Mouse (Mus musculus) liver, postnatal 0 days (tissue): ENCODE data around the gene Ddb2. TPM values are rescaled to one million over a fixed set of nuclear protein-coding genes. Genes with fewer than 3 reads are reported as not detected.

ENCODE experiments used
- ATAC-seq: fragments of 200-750 bp; cut with Nextera tagmentation; 2 replicates; pipeline ENCODE4 v1.8.0; 2017; ENCODE audit warnings: mild to moderate bottlenecking, moderate library complexity
- DNase-seq: peaks from one replicate; pipeline ENCODE4 v3.0.0-alpha.2; 2016
- H3K27ac ChIP-seq: fragments of 300-500 bp; sonication (generic); 2 replicates; pipeline ENCODE4 v1.5.1; 2014; ENCODE audit warnings: antibody characterized with exemption, moderate library complexity, mild to moderate bottlenecking, low read depth
- H3K27me3 ChIP-seq: fragments of 300-500 bp; sonication (generic); 2 replicates; pipeline ENCODE4 v1.6.1; 2014; ENCODE audit warnings: low read length, control low read depth, mixed read lengths; ENCODE audit not compliant: insufficient read depth
- H3K36me3 ChIP-seq: fragments of 300-500 bp; sonication (generic); replicated peaks from 2 replicates; pipeline ENCODE4 v1.6.1; 2014; ENCODE audit warnings: mild to moderate bottlenecking, control low read depth, low read length, moderate library complexity, mixed read lengths; ENCODE audit not compliant: insufficient read depth
- H3K4me1 ChIP-seq: fragments of 300-500 bp; sonication (generic); 2 replicates; pipeline ENCODE4 v1.6.1; 2014; ENCODE audit warnings: antibody characterized with exemption, mild to moderate bottlenecking, control low read depth; ENCODE audit not compliant: insufficient read depth
- H3K4me2 ChIP-seq: fragments of 300-500 bp; sonication (generic); 2 replicates; pipeline ENCODE4 v1.6.1; 2014; ENCODE audit warnings: low read depth, mild to moderate bottlenecking, low read length, moderate library complexity, mixed read lengths
- H3K4me3 ChIP-seq: fragments of 300-500 bp; sonication (generic); 2 replicates; pipeline ENCODE4 v1.5.1; 2014; ENCODE audit warnings: low read depth, low read length
- H3K9ac ChIP-seq: fragments of 300-500 bp; sonication (generic); replicated peaks from 2 replicates; pipeline ENCODE4 v1.6.1; 2014; ENCODE audit warnings: mild to moderate bottlenecking, moderate library complexity
- H3K9me3 ChIP-seq: fragments of 300-500 bp; sonication (generic); 2 replicates; pipeline ENCODE4 v1.6.1; 2016; ENCODE audit warnings: mild to moderate bottlenecking, control low read depth, low read length, mixed read lengths
- CTCF ChIP-seq: sonication (generic); IDR thresholded peaks from 2 replicates; pipeline ENCODE4 v1.5.1; 2016; ENCODE audit warnings: antibody characterized with exemption, low read depth
- EP300 ChIP-seq: IDR thresholded peaks from 2 replicates; pipeline ENCODE4 v1.6.1; 2016; ENCODE audit warnings: antibody characterized with exemption, low read depth, mild to moderate bottlenecking
- WGBS: fragments of 180-500 bp; shearing (Covaris S2); extraction: QIAGEN DNeasy Blood & Tissue Kit; methylation state at CpG from one replicate; pipeline ENCODE4 v1.1.7; 2014; ENCODE audit not compliant: insufficient replicate concordance; 5-methylcytosine and 5-hydroxymethylcytosine counted together
- polyA plus RNA-seq: library from polyadenylated mRNA; unstranded; fragments of >200 nt; fragmentation: Nextera tagmentation; extraction: Ambion mirVana; gene quantifications from 2 replicates; pipeline ENCODE4 v1.2.1, GENCODE M21; 2015

Ddb2 gene
- polyA plus RNA-seq, 1 experiment from 2014 or later, result 4.0 TPM

DNA sequence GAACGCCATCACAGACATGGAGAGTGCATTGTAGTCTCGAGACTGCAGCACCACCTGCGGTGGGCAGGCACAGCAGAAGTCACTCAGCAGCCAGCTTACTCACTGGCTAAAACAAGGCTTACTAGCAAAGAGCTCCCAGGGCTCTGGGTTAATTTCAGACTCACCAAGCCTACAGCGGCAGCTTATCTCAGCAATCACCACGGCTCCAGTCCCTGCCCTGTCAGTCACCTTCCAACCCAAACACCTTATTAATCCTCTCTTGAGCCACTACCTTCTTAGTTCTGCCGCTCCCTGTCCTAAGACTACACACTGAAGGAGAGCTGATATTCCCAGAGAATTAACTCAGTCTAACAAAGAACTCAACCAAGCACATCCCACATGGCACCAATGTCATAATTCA lies 60.5 kb downstream of the Ddb2 start:
- H3K27me3 ChIP-seq, result no peaks in the 10 kb centered on the region
- no peak overlapping the region for H3K27ac ChIP-seq
- no peak overlapping the region for H3K4me3 ChIP-seq
- no peaks in the 10 kb centered on the region for H3K4me1 ChIP-seq
- no peak overlapping the region for H3K9ac ChIP-seq
- ATAC-seq (no peak), DNase-seq (no peak)
- H3K9me3 ChIP-seq, result no peaks in the 10 kb centered on the region
- WGBS, result 75% methylated on average over 6 of the region's 6 CpGs
- peaks cover 28% of the 10 kb centered on the region for H3K36me3 ChIP-seq
- no peak overlapping the region for H3K4me2 ChIP-seq
- TF ChIP-seq CTCF, result no peak
- TF ChIP-seq EP300, result no peak

DNA sequence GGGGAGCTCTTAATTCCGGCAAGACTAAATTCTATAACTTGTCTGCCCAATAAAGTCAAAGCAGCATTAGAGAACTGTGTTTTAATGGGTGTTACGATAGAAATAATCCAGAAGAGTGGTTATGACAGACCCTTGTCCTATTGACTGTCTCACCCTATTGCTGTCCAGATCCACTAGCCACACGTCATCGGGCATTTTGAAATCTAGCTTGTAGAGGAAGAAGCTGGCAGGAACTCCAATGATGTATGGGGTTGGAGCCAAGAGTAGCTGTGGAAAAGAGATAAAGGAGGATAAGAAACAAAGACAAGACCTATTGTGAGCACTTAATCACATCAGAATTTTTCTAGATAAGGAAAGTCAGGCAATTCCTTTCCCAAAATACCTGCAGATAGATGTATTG lies 61.3 kb downstream of the Ddb2 start:
- peaks cover 30% of the 10 kb centered on the region for H3K36me3 ChIP-seq
- H3K4me2 ChIP-seq, result no peak overlapping the region
- DNase-seq, result no peak
- H3K4me1 ChIP-seq, result no peaks in the 10 kb centered on the region
- no peak overlapping the region for H3K27ac ChIP-seq
- no peaks in the 10 kb centered on the region for H3K9me3 ChIP-seq
- no peaks in the 10 kb centered on the region for H3K27me3 ChIP-seq
- no peak overlapping the region for H3K9ac ChIP-seq
- no peak overlapping the region for H3K4me3 ChIP-seq
- no peak for TF ChIP-seq EP300
- TF ChIP-seq CTCF, result no peak
- WGBS, result 74% methylated on average over 4 of the region's 4 CpGs
- ATAC-seq, result no peak

DNA sequence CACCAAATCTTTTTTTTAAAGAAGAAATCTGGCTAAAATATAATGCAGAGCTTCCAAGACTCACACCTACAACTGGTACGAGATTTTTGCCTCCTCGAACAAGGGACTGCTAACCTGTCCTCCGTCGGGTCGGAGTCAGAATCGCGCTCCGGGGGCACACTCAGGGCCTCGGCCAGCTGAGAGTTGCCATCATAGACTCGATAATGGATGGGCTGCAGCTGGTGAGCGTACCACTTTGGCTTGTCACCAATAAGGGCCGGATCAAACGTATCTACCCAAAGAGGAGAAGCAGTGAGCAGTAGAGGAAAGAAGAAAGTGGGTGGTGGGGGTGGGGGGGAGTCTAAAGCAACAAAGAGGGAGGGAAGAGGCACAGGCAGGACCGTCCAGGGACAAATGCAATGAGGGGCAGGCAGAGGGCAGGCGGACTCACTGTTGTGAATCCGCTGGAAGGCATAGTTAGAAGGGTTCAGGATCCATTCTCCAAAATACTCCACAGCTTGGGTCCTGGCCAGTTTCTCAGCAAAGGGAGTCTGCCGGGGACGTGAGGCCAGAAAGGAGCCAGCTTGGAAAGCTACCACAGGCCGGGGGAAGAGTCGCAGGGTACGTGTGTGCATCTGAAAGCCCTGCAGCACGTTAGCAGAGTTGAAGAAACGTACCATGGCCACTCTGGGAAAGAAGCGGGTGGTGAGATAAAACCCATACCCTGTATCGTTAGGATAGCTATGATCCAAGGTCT lies 67.0 kb downstream of the Ddb2 start:
- WGBS, result 88% methylated on average over 25 of the region's 25 CpGs
- H3K27ac ChIP-seq, result no peak overlapping the region
- no peak for ATAC-seq
- no peak overlapping the region for H3K4me2 ChIP-seq
- H3K4me3 ChIP-seq, result no peak overlapping the region
- no peak for DNase-seq
- peaks cover 27% of the 10 kb centered on the region for H3K36me3 ChIP-seq
- TF ChIP-seq CTCF (no peak), EP300 (no peak)
- H3K9ac ChIP-seq, result no peak overlapping the region
- no peaks in the 10 kb centered on the region for H3K9me3 ChIP-seq
- H3K27me3 ChIP-seq, result no peaks in the 10 kb centered on the region
- no peaks in the 10 kb centered on the region for H3K4me1 ChIP-seq

DNA sequence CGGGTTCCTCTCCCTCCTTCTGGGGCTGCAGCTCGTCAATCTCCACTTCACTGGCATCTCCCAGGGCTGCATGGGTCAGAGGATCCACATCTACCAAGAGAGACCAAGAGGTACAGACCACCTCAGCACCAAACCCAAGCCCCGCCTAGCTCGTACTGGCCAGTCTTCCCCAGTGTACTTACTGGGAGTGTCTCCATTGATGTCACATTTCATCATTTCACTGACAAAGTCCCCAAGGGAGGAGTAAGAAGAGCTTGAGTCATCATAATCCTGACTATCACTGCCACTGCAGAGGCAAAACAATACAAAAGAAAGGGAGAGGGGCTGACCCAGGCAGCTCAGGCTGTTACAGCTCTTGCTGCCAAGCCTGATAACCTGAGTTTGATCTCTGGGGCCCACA lies 69.2 kb downstream of the Ddb2 start:
- Histone ChIP-seq H3K4me2 (no peak overlapping the region), H3K9ac (no peak overlapping the region), H3K27ac (no peak overlapping the region), H3K9me3 (no peaks in the 10 kb centered on the region), H3K4me3 (no peak overlapping the region), H3K27me3 (no peaks in the 10 kb centered on the region), H3K4me1 (no peaks in the 10 kb centered on the region), H3K36me3 (peaks cover 36% of the 10 kb centered on the region)
- 81% methylated on average over 4 of the region's 4 CpGs for WGBS
- no peak for DNase-seq
- no peak for TF ChIP-seq EP300
- TF ChIP-seq CTCF, result no peak
- ATAC-seq, result no peak

DNA sequence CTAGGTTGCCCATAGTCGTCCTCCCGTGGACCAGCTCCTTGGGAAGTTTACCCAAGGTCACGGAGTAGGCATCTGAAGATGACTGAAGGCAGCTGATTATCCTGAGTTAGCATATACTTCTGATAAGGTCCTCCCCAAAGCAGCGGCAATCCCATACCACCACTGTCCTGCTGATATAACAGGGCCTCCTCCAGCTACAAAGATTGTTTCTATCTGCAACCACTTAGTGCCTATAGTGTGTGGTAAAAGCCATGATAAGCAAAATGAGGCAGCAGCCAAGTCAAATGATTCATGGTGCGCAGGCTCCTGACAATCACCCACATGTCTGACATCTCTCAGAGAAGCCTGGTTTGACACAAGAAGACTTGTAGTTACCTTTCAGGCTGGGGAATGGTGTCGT lies 71.8 kb downstream of the Ddb2 start:
- H3K4me2 ChIP-seq, result no peak overlapping the region
- peaks cover 34% of the 10 kb centered on the region for H3K36me3 ChIP-seq
- no peak overlapping the region for H3K27ac ChIP-seq
- TF ChIP-seq CTCF, result no peak
- TF ChIP-seq EP300, result no peak
- H3K4me1 ChIP-seq, result no peaks in the 10 kb centered on the region
- no peaks in the 10 kb centered on the region for H3K27me3 ChIP-seq
- H3K9ac ChIP-seq, result no peak overlapping the region
- WGBS, result 51% methylated on average over 6 of the region's 6 CpGs
- peak; percentile 40; the same call in 1 of the 2 replicates for ATAC-seq
- H3K9me3 ChIP-seq, result no peaks in the 10 kb centered on the region
- H3K4me3 ChIP-seq, result no peak overlapping the region
- no peak for DNase-seq

DNA sequence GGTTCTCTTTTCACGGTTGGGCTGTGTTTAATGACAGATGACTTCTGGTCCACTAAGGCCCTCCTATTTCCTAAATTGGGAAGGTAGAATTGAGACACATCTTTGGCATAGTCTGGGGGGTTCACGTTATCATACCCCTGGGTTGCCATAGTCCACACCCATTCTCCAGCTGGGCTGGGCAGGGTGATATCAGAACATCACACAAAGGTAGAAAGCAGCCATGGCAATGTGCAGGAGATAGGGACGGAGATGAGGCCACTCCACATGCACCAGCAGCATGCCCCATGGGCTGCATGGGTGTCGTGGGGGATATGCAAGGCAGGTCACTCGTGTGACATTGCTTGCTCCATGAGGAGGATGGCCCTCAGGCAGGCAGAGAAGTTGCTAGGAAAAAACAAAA lies 73.2 kb downstream of the Ddb2 start:
- ATAC-seq (no peak), DNase-seq (no peak)
- H3K4me2 ChIP-seq, result no peak overlapping the region
- H3K4me3 ChIP-seq, result no peak overlapping the region
- TF ChIP-seq CTCF (no peak), EP300 (no peak)
- H3K27ac ChIP-seq, result no peak overlapping the region
- no peak overlapping the region for H3K9ac ChIP-seq
- H3K27me3 ChIP-seq, result no peaks in the 10 kb centered on the region
- WGBS, result 71% methylated on average over 5 of the region's 5 CpGs
- H3K9me3 ChIP-seq, result no peaks in the 10 kb centered on the region
- peaks cover 34% of the 10 kb centered on the region for H3K36me3 ChIP-seq
- H3K4me1 ChIP-seq, result no peaks in the 10 kb centered on the region

DNA sequence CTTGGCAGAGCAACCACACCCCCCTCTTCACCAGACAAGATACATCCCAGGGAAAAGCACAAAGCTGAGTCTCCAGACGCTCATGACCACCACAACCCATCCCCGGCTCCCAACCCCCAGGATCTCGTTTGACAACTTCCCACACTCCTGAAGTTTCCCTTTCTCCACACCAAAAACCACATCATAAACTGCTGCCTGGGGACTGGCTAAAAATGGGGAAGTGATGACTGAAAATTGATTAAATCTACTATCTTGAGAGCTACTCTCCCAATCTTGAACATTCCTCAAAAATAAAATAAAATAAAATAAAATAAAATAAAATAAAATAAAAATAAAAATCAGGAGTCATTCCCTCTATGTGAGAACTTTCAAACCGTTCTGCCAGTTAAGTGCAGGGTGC lies 73.8 kb downstream of the Ddb2 start:
- Histone ChIP-seq H3K4me1 (no peaks in the 10 kb centered on the region), H3K4me2 (no peak overlapping the region), H3K9me3 (no peaks in the 10 kb centered on the region), H3K9ac (no peak overlapping the region), H3K4me3 (no peak overlapping the region), H3K36me3 (peaks cover 37% of the 10 kb centered on the region), H3K27ac (no peak overlapping the region), H3K27me3 (no peaks in the 10 kb centered on the region)
- DNase-seq (no peak), ATAC-seq (no peak)
- 61% methylated on average over 4 of the region's 4 CpGs for WGBS
- no peak for TF ChIP-seq CTCF
- TF ChIP-seq EP300, result no peak

Other genes starting within 250 kb of the Ddb2 start
- 1.6 and 1.8 TPM in 2 replicates for gene Rapsn, start 201.4 kb downstream of the Ddb2 start, polyA plus RNA-seq
- 109 and 112 TPM in 2 replicates for gene Psmc3, start 183.0 kb downstream of the Ddb2 start, polyA plus RNA-seq
- gene Slc39a13, start 166.6 kb downstream of the Ddb2 start, polyA plus RNA-seq, result 7.2 TPM in 2 replicates
- gene Spi1, start 154.6 kb downstream of the Ddb2 start, polyA plus RNA-seq, result 31.7 and 35.5 TPM in 2 replicates
- gene Mybpc3, start 118.8 kb downstream of the Ddb2 start, polyA plus RNA-seq, result 0.04 TPM in 2 replicates
- gene Madd, start 53.1 kb downstream of the Ddb2 start, polyA plus RNA-seq, result 2.9 and 3.6 TPM in 2 replicates
- gene Nr1h3, start 34.1 kb downstream of the Ddb2 start, polyA plus RNA-seq, result 30.0 and 31.0 TPM in 2 replicates
- 13.0 and 14.1 TPM in 2 replicates for gene Acp2, start 34.1 kb downstream of the Ddb2 start, polyA plus RNA-seq
- 27.8 and 28.5 TPM in 2 replicates for gene Pacsin3, start 19.0 kb upstream of the Ddb2 start, polyA plus RNA-seq
- gene Arfgap2, start 28.0 kb upstream of the Ddb2 start, polyA plus RNA-seq, result 64.2 and 65.1 TPM in 2 replicates
- 4.1 and 5.5 TPM in 2 replicates for gene 1110051M20Rik, start 207.7 kb upstream of the Ddb2 start, polyA plus RNA-seq
- 1.4 and 1.5 TPM in 2 replicates for gene Lrp4, start 220.5 kb upstream of the Ddb2 start, polyA plus RNA-seq